Mouse (Mus musculus) heart, embryonic 15.5 days (tissue): ENCODE results near the gene Cnst. TPM values are rescaled to one million over a fixed set of nuclear protein-coding genes. Genes with fewer than 3 reads are reported as not detected.
A peak's percentile ranks its signal among the peaks of the same experiment; 100 is the strongest.
"Not testable (repeated sequence)": the region's sequence is repeated elsewhere in the genome, so short reads cannot be mapped to it uniquely, and the experiment has no call there.

Experiments used
- ATAC-seq: fragments of 200-750 bp; cut with Nextera tagmentation; replicated peaks from 2 replicates; pipeline ENCODE4 v1.8.0; 2017; ENCODE audit warnings: low read depth, moderate TSS enrichment; ENCODE audit not compliant: insufficient number of reproducible peaks, insufficient read depth, low FRiP score
- H3K27ac ChIP-seq: fragments of 300-500 bp; sonication (generic); 2 replicates; pipeline ENCODE4 v1.5.1; 2015; ENCODE audit warnings: mild to moderate bottlenecking, inconsistent platforms
- H3K27me3 ChIP-seq: fragments of 300-500 bp; sonication (generic); 2 replicates; pipeline ENCODE4 v1.6.1; 2015; ENCODE audit warnings: inconsistent platforms
- H3K36me3 ChIP-seq: fragments of 300-500 bp; sonication (generic); 2 replicates; pipeline ENCODE4 v1.6.1; 2015; ENCODE audit warnings: mild to moderate bottlenecking, inconsistent platforms
- H3K4me1 ChIP-seq: fragments of 300-500 bp; sonication (generic); replicated peaks from 2 replicates; pipeline ENCODE4 v1.6.1; 2015; ENCODE audit warnings: inconsistent platforms
- H3K4me2 ChIP-seq: fragments of 300-500 bp; sonication (generic); 2 replicates; pipeline ENCODE4 v1.6.1; 2015; ENCODE audit warnings: inconsistent platforms, mild to moderate bottlenecking, moderate library complexity
- H3K4me3 ChIP-seq: fragments of 300-500 bp; sonication (generic); 2 replicates; pipeline ENCODE4 v1.5.1; 2015; ENCODE audit warnings: mild to moderate bottlenecking, inconsistent platforms
- H3K9ac ChIP-seq: fragments of 300-500 bp; sonication (generic); 2 replicates; pipeline ENCODE4 v1.6.1; 2015; ENCODE audit warnings: mild to moderate bottlenecking, inconsistent platforms
- H3K9me3 ChIP-seq: fragments of 300-500 bp; sonication (generic); replicated peaks from 2 replicates; pipeline ENCODE4 v1.6.1; 2016; ENCODE audit warnings: inconsistent platforms
- WGBS: fragments of 180-500 bp; shearing (Covaris S2); methylation state at CpG from one replicate; pipeline ENCODE4 v1.1.7; 2015; ENCODE audit warnings: mixed read lengths; 5-methylcytosine and 5-hydroxymethylcytosine counted together
- polyA plus RNA-seq: library from polyadenylated mRNA; unstranded; fragments of >200 nt; fragmentation: Nextera tagmentation; extraction: Ambion mirVana; gene quantifications from 2 replicates; pipeline ENCODE4 v1.2.1, GENCODE M21; 2015

The Cnst gene
- polyA plus RNA-seq: 16.6 and 18.3 TPM in 2 replicates

DNA sequence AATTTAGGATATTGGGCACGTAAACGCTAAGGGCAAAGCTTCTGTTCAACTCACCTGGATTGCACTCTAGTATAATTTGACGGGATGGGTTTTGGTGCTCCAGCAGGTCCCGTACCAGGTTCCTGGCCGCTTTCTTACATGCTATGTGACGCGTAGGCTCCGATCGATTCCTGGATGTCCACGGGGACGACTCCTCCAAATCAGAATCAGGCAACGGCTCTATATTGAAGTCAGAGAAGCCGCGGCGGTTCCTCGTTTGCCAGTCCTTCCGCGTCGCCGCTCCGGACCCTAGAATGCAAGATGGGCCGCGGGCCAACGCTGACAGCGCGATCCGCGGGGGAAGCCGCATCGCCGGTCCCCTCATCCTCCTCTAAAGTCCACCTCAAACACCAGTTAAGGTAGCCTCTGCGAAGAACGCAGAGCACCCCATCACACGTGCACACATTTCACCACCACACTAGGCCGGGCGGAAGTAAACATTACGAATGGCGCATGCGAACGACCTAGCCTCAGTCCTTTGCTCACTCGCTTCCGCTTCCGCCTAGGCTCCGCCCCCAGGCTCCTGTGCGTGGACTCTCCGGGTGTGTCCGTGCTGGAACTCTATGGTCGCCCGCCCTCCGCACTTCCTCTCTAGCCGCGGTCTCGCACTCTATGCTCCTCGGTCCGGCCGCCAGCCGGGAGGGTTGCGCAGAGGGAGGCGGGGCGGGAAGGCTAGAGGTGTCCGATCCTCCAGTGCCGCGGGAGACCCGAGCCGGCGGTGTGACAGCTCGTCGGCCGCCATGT, at the start of gene Cnst, which contains the start of gene Tfb2m:
Cnst (plus strand) TSS at position 603 of the 783 bp plus-strand sequence.
Tfb2m (minus strand) TSS at position 500 of the 783 bp plus-strand sequence.
- H3K27me3 ChIP-seq, H3K36me3 ChIP-seq, H3K9me3 ChIP-seq: not testable (repeated sequence)
- Histone ChIP-seq H3K4me1 (peaks cover 22% of the 10 kb centered on the region), H3K9ac (peak within 1 kb of the TSS; percentile 81), H3K4me3 (peak within 1 kb of the TSS; percentile 83), H3K4me2 (peak within 1 kb of the TSS; percentile 81), H3K27ac (peak within 1 kb of the TSS; percentile 96)
- under 1% methylated on average over 69 of the region's 69 CpGs for WGBS
- peak; percentile 98 for ATAC-seq

- no peak overlapping the region for H3K4me2 ChIP-seq
- no peak for ATAC-seq
- no peak overlapping the region for H3K9ac ChIP-seq
- H3K4me1 ChIP-seq: no peaks in the 10 kb centered on the region
- no peaks in the 10 kb centered on the region for H3K27me3 ChIP-seq
- H3K36me3 ChIP-seq: no peaks in the 10 kb centered on the region
- WGBS: 60% methylated on average over 3 of the region's 3 CpGs
- H3K9me3 ChIP-seq: no peaks in the 10 kb centered on the region
- no peak overlapping the region for H3K4me3 ChIP-seq
- H3K27ac ChIP-seq: no peak overlapping the region
Measured at GRCm38 (mm10) chr1:179499257-179499656, 46.9 kb upstream of the Cnst start.

DNA sequence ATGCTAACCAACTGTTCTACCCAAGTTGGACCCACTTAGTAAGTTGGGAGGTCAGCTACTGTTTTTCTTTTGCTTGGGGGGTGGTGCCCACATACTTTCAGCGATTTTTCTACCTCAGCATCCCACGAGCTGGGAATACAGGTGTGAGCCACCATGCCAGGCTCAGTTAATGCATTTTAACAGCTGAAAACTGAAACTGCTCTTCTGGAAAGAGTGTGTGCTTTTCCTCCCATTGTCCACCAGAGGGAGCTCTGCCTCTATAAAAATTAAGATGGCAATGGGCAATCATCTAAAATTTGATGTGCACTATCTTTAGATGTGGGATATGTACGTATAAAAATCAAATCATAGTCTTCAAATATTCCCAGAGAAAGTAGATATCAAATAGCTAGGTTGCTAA, 43.6 kb upstream of the Cnst start:
- no peak for ATAC-seq
- H3K27ac ChIP-seq: no peak overlapping the region
- no peak overlapping the region for H3K4me3 ChIP-seq
- no peaks in the 10 kb centered on the region for H3K9me3 ChIP-seq
- no peaks in the 10 kb centered on the region for H3K27me3 ChIP-seq
- no peaks in the 10 kb centered on the region for H3K36me3 ChIP-seq
- H3K9ac ChIP-seq: no peak overlapping the region
- H3K4me1 ChIP-seq: no peaks in the 10 kb centered on the region
- 13% methylated on average over 3 of the region's 3 CpGs for WGBS
- H3K4me2 ChIP-seq: no peak overlapping the region

GRCm38 (mm10) chr1:179506530-179507315, 39.4 kb upstream of the Cnst start:
- Histone ChIP-seq H3K9ac (no peak overlapping the region), H3K4me1 (no peaks in the 10 kb centered on the region), H3K4me2 (no peak overlapping the region), H3K27ac (no peak overlapping the region), H3K27me3 (no peaks in the 10 kb centered on the region), H3K4me3 (no peak overlapping the region), H3K9me3 (no peaks in the 10 kb centered on the region), H3K36me3 (no peaks in the 10 kb centered on the region)
- ATAC-seq: no peak
- WGBS: 61% methylated on average over 9 of the region's 9 CpGs

DNA sequence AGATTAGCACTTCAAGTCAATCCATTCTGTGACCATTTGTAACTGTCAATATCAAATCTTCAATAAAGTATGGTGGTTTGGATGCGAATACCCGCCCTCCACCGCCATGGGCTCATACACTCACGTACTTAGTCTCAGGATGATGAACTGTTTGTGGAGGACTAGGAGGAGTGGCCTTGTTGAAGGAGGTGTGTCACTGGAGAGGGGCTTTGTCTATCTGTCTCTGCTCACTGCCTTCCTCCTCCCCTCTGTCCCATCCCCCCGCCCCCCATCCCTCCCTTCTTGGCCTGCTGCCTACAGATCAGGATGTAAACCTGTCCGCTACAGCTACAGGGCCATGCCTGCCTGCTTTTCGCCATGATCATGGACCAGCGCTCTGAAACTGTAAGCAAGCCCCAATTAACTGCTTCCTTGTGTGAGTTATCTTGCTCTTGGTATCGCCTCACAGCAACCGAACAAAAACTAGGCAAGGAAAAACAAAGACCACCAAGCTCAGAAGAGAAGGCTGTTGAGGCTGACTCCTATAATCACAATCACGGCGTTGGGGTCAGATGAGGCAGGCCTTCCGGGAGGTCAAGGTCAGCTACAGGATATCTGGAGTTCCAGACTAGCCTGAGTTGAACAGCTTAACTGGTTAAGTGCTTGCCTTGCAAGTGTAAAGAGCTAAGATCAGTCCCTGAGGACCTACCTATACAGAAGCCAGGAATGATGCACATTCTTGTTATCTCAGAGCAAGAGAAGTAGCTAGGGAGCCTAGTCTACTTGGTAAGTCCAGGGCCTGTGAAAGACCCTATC, 35.4 kb upstream of the Cnst start:
- Histone ChIP-seq H3K9ac (no peak overlapping the region), H3K27me3 (no peaks in the 10 kb centered on the region), H3K4me1 (no peaks in the 10 kb centered on the region), H3K27ac (no peak overlapping the region), H3K4me2 (no peak overlapping the region), H3K9me3 (no peaks in the 10 kb centered on the region), H3K36me3 (no peaks in the 10 kb centered on the region), H3K4me3 (no peak overlapping the region)
- WGBS: 82% methylated on average over 13 of the region's 13 CpGs
- ATAC-seq: no peak

DNA sequence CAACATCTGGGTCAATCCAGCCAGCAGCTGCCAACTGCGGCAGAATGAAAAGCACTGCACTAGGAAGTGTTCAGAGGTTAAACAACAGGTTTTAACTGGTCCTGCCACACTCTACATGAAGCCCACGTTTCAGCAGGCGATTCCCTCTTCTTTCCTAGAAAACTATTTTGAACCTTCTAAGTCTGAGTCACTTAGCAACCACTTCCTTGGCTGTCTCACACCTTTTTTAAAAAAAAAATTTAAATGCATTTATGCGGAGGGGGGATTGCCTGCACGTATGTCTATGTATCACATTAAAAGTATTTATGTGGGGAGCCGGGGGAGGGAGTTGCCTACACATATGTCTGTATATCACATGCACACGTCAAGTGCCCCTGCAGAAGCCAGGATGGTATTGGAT, 34.3 kb upstream of the Cnst start:
- peaks cover 6% of the 10 kb centered on the region for H3K4me1 ChIP-seq
- H3K4me2 ChIP-seq: no peak overlapping the region
- ATAC-seq: no peak
- H3K27ac ChIP-seq: no peak overlapping the region
- no peak overlapping the region for H3K4me3 ChIP-seq
- H3K36me3 ChIP-seq: no peaks in the 10 kb centered on the region
- WGBS: 78% methylated on average over 7 of the region's 7 CpGs
- no peaks in the 10 kb centered on the region for H3K9me3 ChIP-seq
- H3K9ac ChIP-seq: no peak overlapping the region
- H3K27me3 ChIP-seq: no peaks in the 10 kb centered on the region

DNA sequence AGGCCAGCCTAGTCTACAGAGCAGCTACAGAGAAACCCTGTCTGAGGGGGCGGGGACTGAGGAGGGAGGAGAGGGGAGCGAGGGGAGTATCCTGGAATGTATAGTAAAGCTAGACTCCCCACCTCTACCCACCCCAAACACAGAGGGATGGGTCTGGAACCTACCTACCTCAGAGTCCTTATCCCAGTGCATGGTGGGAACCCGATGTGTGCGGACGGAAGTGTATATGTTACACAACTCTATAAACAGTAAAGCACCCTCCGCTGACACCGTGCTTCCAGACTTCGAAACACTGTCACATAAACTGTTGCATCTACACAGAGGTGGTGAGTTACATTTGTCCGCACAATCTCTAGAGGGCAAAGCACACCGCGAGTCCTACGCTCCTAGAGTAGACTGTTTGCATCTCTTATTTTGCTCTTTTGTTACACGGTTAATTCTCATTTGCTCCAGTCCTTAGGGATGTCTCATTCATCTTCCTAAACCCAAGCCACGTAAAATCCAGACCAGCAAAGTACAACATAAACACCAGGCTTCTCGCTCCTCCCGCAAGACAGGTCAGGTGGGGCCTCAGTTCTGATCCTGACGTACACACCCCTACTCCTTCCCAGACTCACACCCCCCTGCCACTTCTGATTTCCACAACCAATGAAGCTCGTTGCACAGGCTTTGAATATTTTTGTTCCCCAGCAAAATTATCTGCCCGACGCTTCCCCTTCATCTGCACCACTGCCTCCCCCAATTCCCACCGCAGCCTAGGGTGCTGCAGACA, 29.0 kb upstream of the Cnst start:
- Histone ChIP-seq H3K4me2 (peak overlapping the region; percentile 97), H3K4me1 (peaks cover 7% of the 10 kb centered on the region), H3K36me3 (no peaks in the 10 kb centered on the region), H3K27ac (peak overlapping the region; percentile 72), H3K9me3 (no peaks in the 10 kb centered on the region), H3K9ac (peak overlapping the region; percentile 80), H3K27me3 (no peaks in the 10 kb centered on the region), H3K4me3 (peak overlapping the region; percentile 91)
- ATAC-seq: peak; percentile 32; the same call in 1 of the 2 replicates
- WGBS: under 1% methylated on average over 21 of the region's 21 CpGs

- Histone ChIP-seq H3K4me1 (peaks cover 7% of the 10 kb centered on the region), H3K36me3 (no peaks in the 10 kb centered on the region), H3K4me2 (peak within 1 kb of the TSS; percentile 97), H3K9me3 (no peaks in the 10 kb centered on the region), H3K27me3 (no peaks in the 10 kb centered on the region), H3K4me3 (peak within 1 kb of the TSS; percentile 91), H3K9ac (peak within 1 kb of the TSS; percentile 80), H3K27ac (peak within 1 kb of the TSS; percentile 72)
- 6% methylated on average over 39 of the region's 39 CpGs for WGBS
- peak; percentile 81 for ATAC-seq
Measured at GRCm38 (mm10) chr1:179517713-179518465, 28.3 kb upstream of the Cnst start, which contains the start of gene Smyd3. Gene Smyd3, minus strand, starts transcription at chr1:179518041.

DNA sequence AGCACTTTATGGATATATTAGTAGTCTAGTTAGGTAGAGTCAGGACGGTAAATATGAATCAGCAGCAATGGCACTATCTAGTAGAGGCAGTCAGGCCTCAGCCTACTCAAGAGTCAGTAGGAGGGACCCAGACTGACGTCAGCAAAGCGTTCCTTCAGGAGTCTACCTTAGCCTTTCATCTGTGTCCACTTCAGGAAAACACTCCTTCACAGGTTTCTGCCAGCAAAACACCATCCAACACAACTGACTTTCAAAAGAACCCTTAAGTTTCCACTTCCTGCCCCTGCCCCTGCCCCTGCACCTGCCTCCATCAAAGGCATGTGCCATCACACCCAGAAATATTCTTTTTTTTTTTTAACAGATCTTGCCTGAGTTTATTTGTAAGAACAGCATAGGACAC, 26.3 kb upstream of the Cnst start:
- Histone ChIP-seq H3K27ac (no peak overlapping the region), H3K4me3 (no peak overlapping the region), H3K27me3 (no peaks in the 10 kb centered on the region), H3K4me2 (no peak overlapping the region), H3K9ac (no peak overlapping the region), H3K4me1 (peaks cover 7% of the 10 kb centered on the region), H3K9me3 (no peaks in the 10 kb centered on the region), H3K36me3 (no peaks in the 10 kb centered on the region)
- WGBS: 76% methylated on average over 3 of the region's 3 CpGs
- no peak for ATAC-seq

DNA sequence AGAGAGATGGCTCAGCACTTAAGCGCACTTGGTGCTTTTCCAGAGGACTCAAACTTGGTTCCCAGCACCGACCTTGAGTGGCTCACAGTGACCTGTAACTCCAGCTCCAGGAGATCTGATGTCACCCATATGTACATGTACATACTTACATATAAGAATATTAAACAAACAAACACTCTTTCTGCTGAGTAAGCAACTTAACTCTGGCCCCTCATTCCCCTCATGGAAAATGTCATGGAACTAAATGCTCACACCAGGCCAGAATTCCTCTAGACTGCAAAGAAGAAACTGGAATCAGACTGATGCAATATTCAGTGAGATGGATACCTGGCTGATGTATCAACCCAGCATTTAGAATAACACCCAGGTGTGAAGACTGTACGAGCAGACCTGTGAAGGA, 7.1 kb upstream of the Cnst start:
- H3K9ac ChIP-seq: no peak overlapping the region
- no peak overlapping the region for H3K4me3 ChIP-seq
- H3K4me1 ChIP-seq: no peaks in the 10 kb centered on the region
- ATAC-seq: no peak
- WGBS: 87% methylated on average over 3 of the region's 3 CpGs
- no peaks in the 10 kb centered on the region for H3K27me3 ChIP-seq
- H3K4me2 ChIP-seq: no peak overlapping the region
- no peaks in the 10 kb centered on the region for H3K9me3 ChIP-seq
- H3K36me3 ChIP-seq: peaks cover 29% of the 10 kb centered on the region
- no peak overlapping the region for H3K27ac ChIP-seq
